Mouse (Mus musculus) limb, embryonic 15.5 days (tissue): Measurements from ENCODE around the gene Rnf43. TPM values are rescaled to one million over a fixed set of nuclear protein-coding genes. Genes with fewer than 3 reads are reported as not detected.

Experiments used
- ATAC-seq: fragments of 200-750 bp; cut with Nextera tagmentation; 2 replicates; pipeline ENCODE4 v1.8.0; 2017; ENCODE audit warnings: low read depth, moderate TSS enrichment; ENCODE audit not compliant: insufficient number of reproducible peaks, low FRiP score, low TSS enrichment
- H3K27ac ChIP-seq: fragments of 300-500 bp; sonication (generic); 2 replicates; pipeline ENCODE4 v1.5.1; 2015; ENCODE audit warnings: moderate library complexity, mild to moderate bottlenecking, inconsistent platforms
- H3K27me3 ChIP-seq: fragments of 300-500 bp; sonication (generic); 2 replicates; pipeline ENCODE4 v1.6.1; 2015; ENCODE audit warnings: inconsistent platforms
- H3K36me3 ChIP-seq: fragments of 300-500 bp; sonication (generic); 2 replicates; pipeline ENCODE4 v1.6.1; 2015; ENCODE audit warnings: inconsistent platforms
- H3K4me1 ChIP-seq: fragments of 300-500 bp; sonication (generic); 2 replicates; pipeline ENCODE4 v1.6.1; 2015; ENCODE audit warnings: inconsistent platforms
- H3K4me2 ChIP-seq: fragments of 300-500 bp; sonication (generic); 2 replicates; pipeline ENCODE4 v1.6.1; 2015; ENCODE audit warnings: mild to moderate bottlenecking, inconsistent platforms
- H3K4me3 ChIP-seq: fragments of 300-500 bp; sonication (generic); 2 replicates; pipeline ENCODE4 v1.5.1; 2015; ENCODE audit warnings: mild to moderate bottlenecking, inconsistent platforms
- H3K9ac ChIP-seq: fragments of 300-500 bp; sonication (generic); 2 replicates; pipeline ENCODE4 v1.6.1; 2015; ENCODE audit warnings: inconsistent platforms
- H3K9me3 ChIP-seq: fragments of 300-500 bp; sonication (generic); 2 replicates; pipeline ENCODE4 v1.6.1; 2016; ENCODE audit warnings: inconsistent platforms
- WGBS: fragments of 180-500 bp; shearing (Covaris S2); methylation state at CpG from one replicate; pipeline ENCODE4 v1.1.7; 2015; 5-methylcytosine and 5-hydroxymethylcytosine counted together
- polyA plus RNA-seq: library from polyadenylated mRNA; unstranded; fragments of >200 nt; fragmentation: Nextera tagmentation; extraction: Ambion mirVana; gene quantifications from 2 replicates; pipeline ENCODE4 v1.2.1, GENCODE M21; 2015

The Rnf43 gene
- polyA plus RNA-seq, 1 experiment from 2014 or later = 9.3 TPM

- ATAC-seq = no peak
- Histone ChIP-seq H3K36me3 (no peaks in the 10 kb centered on the region), H3K9me3 (no peaks in the 10 kb centered on the region), H3K4me2 (no peak overlapping the region), H3K27me3 (no peaks in the 10 kb centered on the region), H3K27ac (no peak overlapping the region), H3K4me3 (no peak overlapping the region), H3K9ac (no peak overlapping the region), H3K4me1 (peaks cover 6% of the 10 kb centered on the region; the same call in 1 of the 2 replicates)
- 63% methylated on average over 9 of the region's 9 CpGs for WGBS
Observed at GRCm38 (mm10) chr11:87720839-87721238, 58.3 kb downstream of the Rnf43 start.

GRCm38 (mm10) chr11:87722168-87722567 lies 59.6 kb downstream of the Rnf43 start:
- Histone ChIP-seq H3K4me2 (no peak overlapping the region), H3K36me3 (no peaks in the 10 kb centered on the region), H3K9me3 (no peaks in the 10 kb centered on the region), H3K4me1 (peaks cover 16% of the 10 kb centered on the region; the same call in 1 of the 2 replicates), H3K9ac (no peak overlapping the region), H3K4me3 (no peak overlapping the region), H3K27ac (no peak overlapping the region), H3K27me3 (no peaks in the 10 kb centered on the region)
- ATAC-seq = no peak
- 85% methylated on average over 3 of the region's 3 CpGs for WGBS

DNA sequence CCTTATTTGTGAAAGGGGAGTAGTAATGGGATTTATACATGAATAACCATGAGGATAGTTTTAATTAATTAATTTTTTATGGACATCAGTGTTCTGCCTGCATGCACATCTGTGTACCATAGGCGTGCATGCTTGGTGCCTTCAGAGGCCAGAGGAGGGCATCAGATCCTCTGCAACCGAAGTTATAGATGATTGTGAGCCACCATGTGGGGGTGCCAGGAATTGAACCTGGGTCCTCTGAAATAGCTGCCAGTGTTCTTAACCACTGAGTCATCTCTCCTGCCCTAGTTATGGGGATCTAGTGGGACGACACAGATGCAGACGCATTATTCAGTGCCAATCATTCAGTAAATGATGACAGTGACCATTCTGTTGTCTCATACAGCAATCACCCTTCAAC lies 60.4 kb downstream of the Rnf43 start:
- no peak overlapping the region for H3K9ac ChIP-seq
- no peak for ATAC-seq
- H3K36me3 ChIP-seq = no peaks in the 10 kb centered on the region
- no peaks in the 10 kb centered on the region for H3K27me3 ChIP-seq
- no peak overlapping the region for H3K4me3 ChIP-seq
- no peak overlapping the region for H3K4me2 ChIP-seq
- H3K9me3 ChIP-seq = no peaks in the 10 kb centered on the region
- H3K4me1 ChIP-seq = peaks cover 16% of the 10 kb centered on the region; the same call in 1 of the 2 replicates
- no peak overlapping the region for H3K27ac ChIP-seq
- WGBS = 76% methylated on average over 4 of the region's 4 CpGs

GRCm38 (mm10) chr11:87725515-87725914 lies 63.0 kb downstream of the Rnf43 start:
- Histone ChIP-seq H3K4me3 (no peak overlapping the region), H3K27ac (peak overlapping the region; percentile 65), H3K36me3 (no peaks in the 10 kb centered on the region), H3K9me3 (no peaks in the 10 kb centered on the region), H3K27me3 (no peaks in the 10 kb centered on the region), H3K4me2 (no peak overlapping the region), H3K9ac (no peak overlapping the region), H3K4me1 (peaks cover 16% of the 10 kb centered on the region; the same call in 1 of the 2 replicates)
- ATAC-seq = peak; percentile 25; the same call in 1 of the 2 replicates

GRCm38 (mm10) chr11:87725964-87726562 lies 63.5 kb downstream of the Rnf43 start:
- Histone ChIP-seq H3K4me3 (no peak overlapping the region), H3K36me3 (no peaks in the 10 kb centered on the region), H3K4me1 (peaks cover 16% of the 10 kb centered on the region; the same call in 1 of the 2 replicates), H3K9me3 (no peaks in the 10 kb centered on the region), H3K4me2 (no peak overlapping the region; the same call in 1 of the 2 replicates), H3K27ac (peak overlapping the region; percentile 65), H3K27me3 (no peaks in the 10 kb centered on the region), H3K9ac (no peak overlapping the region)
- peak; percentile 73; the same call in 1 of the 2 replicates for ATAC-seq
- WGBS = 21% methylated on average over 6 of the region's 6 CpGs

DNA sequence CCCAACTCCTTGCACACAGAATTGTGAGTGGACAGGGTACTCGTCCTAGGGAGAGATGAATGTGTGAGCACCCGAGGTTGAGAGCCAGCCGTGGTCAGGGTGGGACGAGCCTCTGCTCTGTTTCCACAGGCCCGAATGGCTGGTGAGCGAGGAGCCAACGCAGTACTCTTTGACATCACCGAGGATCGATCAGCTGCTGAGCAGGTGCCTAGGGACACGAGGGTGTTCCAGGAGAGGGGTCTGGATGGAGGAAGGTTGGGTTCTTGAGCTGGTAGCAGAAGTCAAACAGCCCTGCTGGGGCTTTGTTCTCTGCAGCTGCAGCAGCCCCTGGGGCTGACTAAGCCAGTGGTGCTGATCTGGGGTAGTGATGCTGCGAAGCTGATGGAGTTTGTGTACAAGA lies 64.5 kb downstream of the Rnf43 start:
- no peak overlapping the region for H3K9ac ChIP-seq
- 49% methylated on average over 11 of the region's 11 CpGs for WGBS
- peaks cover 16% of the 10 kb centered on the region; the same call in 1 of the 2 replicates for H3K4me1 ChIP-seq
- H3K4me2 ChIP-seq = no peak overlapping the region
- H3K27me3 ChIP-seq = no peaks in the 10 kb centered on the region
- H3K27ac ChIP-seq = peak overlapping the region; percentile 65
- H3K4me3 ChIP-seq = no peak overlapping the region
- no peaks in the 10 kb centered on the region for H3K9me3 ChIP-seq
- no peaks in the 10 kb centered on the region for H3K36me3 ChIP-seq
- ATAC-seq = no peak

GRCm38 (mm10) chr11:87727471-87727870 lies 64.9 kb downstream of the Rnf43 start:
- H3K27ac ChIP-seq = no peak overlapping the region
- H3K9me3 ChIP-seq = no peaks in the 10 kb centered on the region
- WGBS = 60% methylated on average over 4 of the region's 4 CpGs
- no peak overlapping the region for H3K4me3 ChIP-seq
- H3K27me3 ChIP-seq = no peaks in the 10 kb centered on the region
- no peak overlapping the region for H3K4me2 ChIP-seq
- H3K4me1 ChIP-seq = peaks cover 16% of the 10 kb centered on the region; the same call in 1 of the 2 replicates
- ATAC-seq = no peak
- no peak overlapping the region for H3K9ac ChIP-seq
- H3K36me3 ChIP-seq = no peaks in the 10 kb centered on the region

DNA sequence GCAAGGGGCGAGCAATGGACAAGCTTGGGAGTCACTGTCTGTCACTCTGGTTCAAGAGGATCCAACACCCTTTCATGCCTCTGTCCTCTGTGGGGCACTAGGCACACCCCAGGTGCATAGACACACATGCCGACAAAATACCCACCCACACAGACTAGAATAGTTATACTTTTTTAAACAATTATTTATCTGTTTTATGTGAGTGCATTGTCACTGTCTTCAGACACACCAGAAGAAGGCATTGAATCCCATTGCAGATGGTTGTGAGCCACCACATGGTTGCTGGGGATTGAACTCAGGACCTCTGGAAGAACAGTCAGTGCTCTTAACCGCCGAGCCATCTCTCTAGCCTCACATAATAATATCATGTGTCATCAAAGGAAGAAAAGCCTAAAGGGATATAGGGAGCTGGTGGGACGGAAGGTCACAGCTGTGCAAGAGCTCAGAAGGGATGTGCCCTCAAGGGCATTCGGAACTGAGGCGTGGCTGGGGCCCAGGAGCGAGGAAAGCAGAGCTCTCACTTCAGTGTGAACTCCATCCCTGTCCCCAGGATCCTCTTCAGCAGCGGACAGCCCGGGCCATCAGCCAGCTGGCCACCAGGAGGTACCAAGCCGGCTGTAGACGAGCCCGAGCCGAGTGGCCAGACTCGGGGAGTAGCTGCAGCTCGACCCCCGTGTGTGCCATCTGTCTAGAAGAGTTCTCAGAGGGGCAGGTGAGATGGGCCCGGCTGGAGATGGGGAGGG lies 66.5 kb downstream of the Rnf43 start:
- no peak overlapping the region for H3K4me3 ChIP-seq
- no peaks in the 10 kb centered on the region for H3K9me3 ChIP-seq
- WGBS = 41% methylated on average over 18 of the region's 18 CpGs
- no peak overlapping the region for H3K4me2 ChIP-seq
- H3K9ac ChIP-seq = no peak overlapping the region
- no peak overlapping the region for H3K27ac ChIP-seq
- no peaks in the 10 kb centered on the region for H3K36me3 ChIP-seq
- H3K27me3 ChIP-seq = no peaks in the 10 kb centered on the region
- H3K4me1 ChIP-seq = peaks cover 16% of the 10 kb centered on the region; the same call in 1 of the 2 replicates
- ATAC-seq = no peak

DNA sequence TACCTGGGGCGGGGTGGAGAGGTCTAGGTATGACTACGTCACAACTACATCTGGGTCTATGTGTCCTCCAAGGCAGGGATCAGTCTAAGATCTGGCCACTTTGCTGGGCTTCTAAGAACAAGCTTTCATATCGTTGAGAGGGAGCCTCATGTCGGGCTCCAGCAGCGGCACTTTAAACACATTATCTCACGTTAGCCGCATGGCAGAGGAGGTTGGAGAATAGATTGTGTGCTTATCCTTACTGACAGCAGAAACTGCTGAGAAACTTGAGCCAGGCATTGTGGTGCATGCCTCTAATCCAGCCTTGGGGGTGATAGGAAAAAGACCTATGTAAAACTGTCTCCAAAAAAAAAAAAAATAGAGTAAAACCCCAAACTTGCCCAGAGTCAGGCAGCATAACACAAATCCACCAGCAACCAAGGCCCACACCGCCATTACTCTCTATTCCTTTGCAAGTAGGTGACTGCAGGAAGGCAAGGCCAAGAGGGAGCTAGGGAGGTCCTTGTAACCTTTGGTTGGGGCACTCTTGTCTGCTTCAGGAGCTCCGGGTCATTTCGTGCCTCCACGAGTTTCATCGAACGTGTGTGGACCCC lies 67.2 kb downstream of the Rnf43 start:
- Histone ChIP-seq H3K27me3 (no peaks in the 10 kb centered on the region), H3K4me1 (peaks cover 16% of the 10 kb centered on the region; the same call in 1 of the 2 replicates), H3K9me3 (no peaks in the 10 kb centered on the region), H3K27ac (no peak overlapping the region), H3K4me2 (no peak overlapping the region), H3K4me3 (no peak overlapping the region), H3K9ac (no peak overlapping the region), H3K36me3 (no peaks in the 10 kb centered on the region)
- WGBS = 83% methylated on average over 13 of the region's 13 CpGs
- no peak for ATAC-seq

DNA sequence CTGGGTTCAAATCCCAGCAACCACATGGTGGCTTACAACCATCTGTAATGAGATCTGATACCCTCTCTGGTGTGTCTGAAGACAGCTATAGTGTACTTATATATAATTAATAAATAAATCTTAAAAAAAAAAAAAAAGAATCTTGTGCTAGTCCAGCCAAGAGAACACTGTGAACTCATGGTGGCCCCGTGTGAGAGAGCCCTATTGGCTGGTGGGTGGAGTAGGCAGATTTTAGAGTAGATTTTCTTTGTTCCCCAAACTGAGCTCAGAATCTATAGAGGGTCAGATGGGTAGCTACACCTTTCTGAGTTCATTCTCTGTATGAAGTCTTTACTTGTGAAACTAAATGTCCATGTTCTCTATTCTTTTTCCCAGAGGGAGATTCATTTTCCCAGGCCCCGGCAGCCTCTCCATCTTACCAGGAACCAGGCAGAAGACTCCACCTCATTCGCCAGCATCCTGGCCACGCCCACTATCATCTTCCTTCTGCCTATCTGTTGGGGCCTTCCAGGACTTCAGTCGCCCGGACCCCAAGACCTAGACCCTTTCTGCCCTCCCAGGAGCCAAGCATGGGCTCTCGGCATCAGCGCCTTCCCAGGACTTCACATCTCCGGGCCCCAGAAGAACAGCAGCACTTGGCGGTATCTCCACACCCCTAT lies 68.3 kb downstream of the Rnf43 start:
- H3K9me3 ChIP-seq = no peaks in the 10 kb centered on the region
- no peak for ATAC-seq
- H3K9ac ChIP-seq = no peak overlapping the region
- H3K36me3 ChIP-seq = no peaks in the 10 kb centered on the region
- no peak overlapping the region for H3K4me3 ChIP-seq
- peaks cover 12% of the 10 kb centered on the region; the same call in 1 of the 2 replicates for H3K4me1 ChIP-seq
- H3K27me3 ChIP-seq = no peaks in the 10 kb centered on the region
- H3K4me2 ChIP-seq = no peak overlapping the region
- no peak overlapping the region for H3K27ac ChIP-seq
- 78% methylated on average over 10 of the region's 10 CpGs for WGBS

- no peak for ATAC-seq
- WGBS = 64% methylated on average over 5 of the region's 5 CpGs
- peaks cover 16% of the 10 kb centered on the region for H3K4me1 ChIP-seq
- H3K9ac ChIP-seq = no peak overlapping the region
- H3K9me3 ChIP-seq = no peaks in the 10 kb centered on the region
- H3K4me3 ChIP-seq = no peak overlapping the region
- no peak overlapping the region for H3K27ac ChIP-seq
- H3K4me2 ChIP-seq = peak overlapping the region; percentile 25; the same call in 1 of the 2 replicates
- H3K36me3 ChIP-seq = peaks cover 2% of the 10 kb centered on the region; the same call in 1 of the 2 replicates
- H3K27me3 ChIP-seq = no peaks in the 10 kb centered on the region
Observed at GRCm38 (mm10) chr11:87734346-87734745, 71.8 kb downstream of the Rnf43 start.
